Mouse (Mus musculus) hindbrain, embryonic 11.5 days (tissue): ENCODE results near the gene Rab7b. TPM values are rescaled to one million over a fixed set of nuclear protein-coding genes. Genes with fewer than 3 reads are reported as not detected.
A peak's percentile ranks its signal among the peaks of the same experiment; 100 is the strongest.

Experiments used
- ATAC-seq: fragments of 200-750 bp; cut with Nextera tagmentation; 2 replicates; pipeline ENCODE4 v1.8.0; 2017; ENCODE audit warnings: mild to moderate bottlenecking, moderate TSS enrichment, moderate library complexity; ENCODE audit not compliant: low FRiP score
- DNase-seq: peaks from one replicate; pipeline ENCODE4 v3.0.0-alpha.2; 2015; ENCODE audit warnings: low spot score
- H3K27ac ChIP-seq: fragments of 300-500 bp; sonication (generic); 2 replicates; pipeline ENCODE4 v1.5.1; 2014; ENCODE audit warnings: mild to moderate bottlenecking, low read depth, low read length
- H3K27me3 ChIP-seq: fragments of 300-500 bp; sonication (generic); 2 replicates; pipeline ENCODE4 v1.6.1; 2014; ENCODE audit warnings: mild to moderate bottlenecking, low read length, moderate library complexity, mixed read lengths; ENCODE audit not compliant: control insufficient read depth, insufficient read depth
- H3K36me3 ChIP-seq: fragments of 300-500 bp; sonication (generic); 2 replicates; pipeline ENCODE4 v1.6.1; 2014; ENCODE audit warnings: mild to moderate bottlenecking, low read length, moderate library complexity, mixed read lengths; ENCODE audit not compliant: control insufficient read depth, insufficient read depth
- H3K4me1 ChIP-seq: fragments of 300-500 bp; sonication (generic); replicated peaks from 2 replicates; pipeline ENCODE4 v1.6.1; 2014; ENCODE audit warnings: low read length, mixed read lengths; ENCODE audit not compliant: control insufficient read depth, insufficient read depth
- H3K4me2 ChIP-seq: fragments of 300-500 bp; sonication (generic); replicated peaks from 2 replicates; pipeline ENCODE4 v1.6.1; 2014; ENCODE audit warnings: mild to moderate bottlenecking, low read depth, low read length
- H3K4me3 ChIP-seq: fragments of 300-500 bp; sonication (generic); 2 replicates; pipeline ENCODE4 v1.5.1; 2014; ENCODE audit warnings: low read depth, low read length
- H3K9ac ChIP-seq: fragments of 300-500 bp; sonication (generic); 2 replicates; pipeline ENCODE4 v1.6.1; 2014; ENCODE audit warnings: low read depth, low read length
- H3K9me3 ChIP-seq: fragments of 300-500 bp; sonication (generic); 2 replicates; pipeline ENCODE4 v1.6.1; 2016; ENCODE audit warnings: low read length; ENCODE audit not compliant: control insufficient read depth
- WGBS: fragments of 180-500 bp; shearing (Covaris S2); extraction: QIAGEN DNeasy Blood & Tissue Kit; methylation state at CpG from one replicate; pipeline ENCODE4 v1.1.7; 2014; 5-methylcytosine and 5-hydroxymethylcytosine counted together
- polyA plus RNA-seq: library from polyadenylated mRNA; unstranded; fragments of >200 nt; fragmentation: Nextera tagmentation; extraction: Ambion mirVana; gene quantifications from 2 replicates; pipeline ENCODE4 v1.2.1, GENCODE M21; 2014

The Rab7b gene
- polyA plus RNA-seq, 1 experiment from 2014 or later: 1.6 TPM

- H3K36me3 ChIP-seq: no peaks in the 10 kb centered on the region
- ATAC-seq (no peak), DNase-seq (no peak)
- H3K9ac ChIP-seq: no peak overlapping the region
- no peaks in the 10 kb centered on the region; the same call in 1 of the 2 replicates for H3K4me1 ChIP-seq
- H3K27ac ChIP-seq: no peak overlapping the region
- H3K27me3 ChIP-seq: no peaks in the 10 kb centered on the region
- H3K4me3 ChIP-seq: no peak overlapping the region
- WGBS: 69% methylated on average over 10 of the region's 10 CpGs
- H3K9me3 ChIP-seq: no peaks in the 10 kb centered on the region
- H3K4me2 ChIP-seq: no peak overlapping the region
Observed at GRCm38 (mm10) chr1:131751891-131752311, 63.4 kb downstream of the Rab7b start.

- no peak overlapping the region for H3K27ac ChIP-seq
- H3K4me3 ChIP-seq: no peak overlapping the region
- H3K9ac ChIP-seq: no peak overlapping the region
- WGBS: 79% methylated on average over 3 of the region's 3 CpGs
- ATAC-seq (no peak), DNase-seq (no peak)
- H3K4me1 ChIP-seq: no peaks in the 10 kb centered on the region; the same call in 1 of the 2 replicates
- no peaks in the 10 kb centered on the region for H3K36me3 ChIP-seq
- no peaks in the 10 kb centered on the region for H3K9me3 ChIP-seq
- H3K27me3 ChIP-seq: no peaks in the 10 kb centered on the region
- no peak overlapping the region for H3K4me2 ChIP-seq
Observed at GRCm38 (mm10) chr1:131754212-131754829, 65.8 kb downstream of the Rab7b start.

- 91% methylated on average over 4 of the region's 4 CpGs for WGBS
- H3K27ac ChIP-seq: no peak overlapping the region
- no peak for DNase-seq
- no peak overlapping the region for H3K9ac ChIP-seq
- H3K36me3 ChIP-seq: no peaks in the 10 kb centered on the region
- no peaks in the 10 kb centered on the region; the same call in 1 of the 2 replicates for H3K4me1 ChIP-seq
- no peaks in the 10 kb centered on the region for H3K9me3 ChIP-seq
- no peak for ATAC-seq
- H3K27me3 ChIP-seq: no peaks in the 10 kb centered on the region
- no peak overlapping the region for H3K4me3 ChIP-seq
- H3K4me2 ChIP-seq: no peak overlapping the region
Observed at GRCm38 (mm10) chr1:131754916-131755315, 66.4 kb downstream of the Rab7b start.

DNA sequence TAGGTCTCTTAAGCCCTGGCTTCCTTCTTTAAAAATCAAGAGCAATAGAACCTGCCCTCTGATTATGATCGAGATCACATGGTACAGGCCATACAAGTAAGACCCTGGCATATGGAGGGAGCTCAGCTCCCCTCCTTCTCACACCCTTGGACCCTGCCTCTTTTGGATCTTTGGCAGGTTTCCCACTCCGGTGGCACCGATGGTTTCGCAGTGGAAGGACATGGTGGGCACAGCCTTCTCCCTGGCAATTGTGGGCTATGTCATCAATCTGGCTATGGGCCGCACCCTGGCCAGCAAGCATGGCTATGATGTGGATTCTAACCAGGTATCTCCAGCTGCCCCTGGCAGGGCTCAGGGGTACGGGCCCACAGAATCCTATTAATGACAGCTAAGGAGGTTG, 68.7 kb downstream of the Rab7b start:
- no peaks in the 10 kb centered on the region for H3K27me3 ChIP-seq
- no peaks in the 10 kb centered on the region for H3K36me3 ChIP-seq
- H3K9me3 ChIP-seq: no peaks in the 10 kb centered on the region
- no peaks in the 10 kb centered on the region for H3K4me1 ChIP-seq
- WGBS: 87% methylated on average over 6 of the region's 6 CpGs
- H3K4me3 ChIP-seq: no peak overlapping the region
- no peak overlapping the region for H3K9ac ChIP-seq
- H3K27ac ChIP-seq: no peak overlapping the region
- no peak overlapping the region for H3K4me2 ChIP-seq
- no peak for ATAC-seq
- DNase-seq: no peak

DNA sequence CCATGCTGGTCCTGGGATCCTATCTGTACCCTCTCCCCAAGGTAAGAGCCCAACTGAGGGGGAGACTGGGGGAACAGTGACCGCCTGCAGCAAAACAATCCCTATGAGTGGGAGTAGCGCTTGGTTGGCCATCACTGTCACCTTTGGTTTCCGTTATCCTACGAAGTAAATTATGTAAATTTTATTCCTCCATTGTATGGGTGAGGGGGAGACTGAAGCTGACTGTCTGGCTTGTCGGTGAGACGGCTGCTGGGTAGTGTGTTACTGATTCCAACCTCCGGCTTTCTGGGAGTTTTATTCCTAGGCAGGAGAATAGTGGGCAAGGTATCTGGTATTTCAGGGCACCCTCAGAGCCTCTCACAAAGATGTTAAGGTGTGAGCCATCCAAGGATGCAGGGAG, 70.3 kb downstream of the Rab7b start:
- Histone ChIP-seq H3K36me3 (no peaks in the 10 kb centered on the region), H3K9ac (no peak overlapping the region), H3K4me2 (no peak overlapping the region), H3K9me3 (no peaks in the 10 kb centered on the region), H3K27me3 (no peaks in the 10 kb centered on the region), H3K4me1 (no peaks in the 10 kb centered on the region), H3K4me3 (no peak overlapping the region), H3K27ac (no peak overlapping the region)
- DNase-seq: no peak
- no peak for ATAC-seq
- WGBS: 58% methylated on average over 7 of the region's 7 CpGs

- no peak overlapping the region for H3K4me2 ChIP-seq
- DNase-seq (no peak), ATAC-seq (0 out of 2 replicates have a peak, but pooled peaks have one; percentile 22)
- no peak overlapping the region for H3K4me3 ChIP-seq
- no peaks in the 10 kb centered on the region for H3K9me3 ChIP-seq
- H3K27ac ChIP-seq: no peak overlapping the region
- no peaks in the 10 kb centered on the region for H3K27me3 ChIP-seq
- no peaks in the 10 kb centered on the region for H3K4me1 ChIP-seq
- no peak overlapping the region for H3K9ac ChIP-seq
- 70% methylated on average over 9 of the region's 9 CpGs for WGBS
- no peaks in the 10 kb centered on the region for H3K36me3 ChIP-seq
Observed at GRCm38 (mm10) chr1:131759667-131760427, 71.4 kb downstream of the Rab7b start.

GRCm38 (mm10) chr1:131760428-131760820, 71.9 kb downstream of the Rab7b start:
- Histone ChIP-seq H3K27ac (no peak overlapping the region), H3K4me3 (no peak overlapping the region), H3K4me1 (no peaks in the 10 kb centered on the region), H3K36me3 (no peaks in the 10 kb centered on the region), H3K27me3 (no peaks in the 10 kb centered on the region), H3K4me2 (no peak overlapping the region), H3K9me3 (no peaks in the 10 kb centered on the region), H3K9ac (no peak overlapping the region)
- ATAC-seq (no peak), DNase-seq (no peak)
- 90% methylated on average over 3 of the region's 3 CpGs for WGBS

GRCm38 (mm10) chr1:131761079-131761831, 72.8 kb downstream of the Rab7b start:
- Histone ChIP-seq H3K27me3 (no peaks in the 10 kb centered on the region), H3K4me2 (no peak overlapping the region), H3K4me3 (no peak overlapping the region), H3K4me1 (no peaks in the 10 kb centered on the region), H3K9me3 (no peaks in the 10 kb centered on the region), H3K36me3 (no peaks in the 10 kb centered on the region), H3K27ac (no peak overlapping the region), H3K9ac (no peak overlapping the region)
- 86% methylated on average over 13 of the region's 13 CpGs for WGBS
- ATAC-seq (no peak), DNase-seq (no peak)
